Mouse (Mus musculus) gastrocnemius, postnatal 4 days (tissue): ENCODE data around the gene Hnrnpll. TPM values are rescaled to one million over a fixed set of nuclear protein-coding genes. Genes with fewer than 3 reads are reported as not detected.

ENCODE experiments used
- DNase-seq, 2 experiments: peaks; one replicate each; pipeline ENCODE4 v3.0.0; 2021 to 2022; ENCODE audit warnings: low spot score in 2 of 2, mixed read lengths in 2 of 2
- long read RNA-seq, 2 experiments: library from polyadenylated mRNA; stranded (forward); transcript quantifications; one replicate each; pipeline ENCODE4 v2.0.0; 2021
- total RNA-seq, 2 experiments: library from RNA; stranded (reverse); gene quantifications; 2 replicates each; pipeline ENCODE4 v1.2.3; 2021

Gene Hnrnpll
- 10 to 100 TPM; 34.4 to 38.8 TPM for total RNA-seq
- long read RNA-seq, experiment 1, transcript Hnrnpll-201 (13 exons, 3,116 nt): major isoform, 28 of 65 reads
- long read RNA-seq, experiment 1, transcript Hnrnpll-205 (13 exons, 3,009 nt): minor isoform, 27 of 65 reads
- long read RNA-seq, experiment 1, partial matches to known transcripts: 5 of 65 reads
- long read RNA-seq, experiment 1, other reads (novel, unspliced or antisense): 5 of 65 reads
- long read RNA-seq, experiment 2, full-length matches to known transcripts: 82 of 89 reads
- long read RNA-seq, experiment 2, partial matches to known transcripts: 4 of 89 reads
- long read RNA-seq, experiment 2, other reads (novel, unspliced or antisense): 3 of 89 reads

DNA sequence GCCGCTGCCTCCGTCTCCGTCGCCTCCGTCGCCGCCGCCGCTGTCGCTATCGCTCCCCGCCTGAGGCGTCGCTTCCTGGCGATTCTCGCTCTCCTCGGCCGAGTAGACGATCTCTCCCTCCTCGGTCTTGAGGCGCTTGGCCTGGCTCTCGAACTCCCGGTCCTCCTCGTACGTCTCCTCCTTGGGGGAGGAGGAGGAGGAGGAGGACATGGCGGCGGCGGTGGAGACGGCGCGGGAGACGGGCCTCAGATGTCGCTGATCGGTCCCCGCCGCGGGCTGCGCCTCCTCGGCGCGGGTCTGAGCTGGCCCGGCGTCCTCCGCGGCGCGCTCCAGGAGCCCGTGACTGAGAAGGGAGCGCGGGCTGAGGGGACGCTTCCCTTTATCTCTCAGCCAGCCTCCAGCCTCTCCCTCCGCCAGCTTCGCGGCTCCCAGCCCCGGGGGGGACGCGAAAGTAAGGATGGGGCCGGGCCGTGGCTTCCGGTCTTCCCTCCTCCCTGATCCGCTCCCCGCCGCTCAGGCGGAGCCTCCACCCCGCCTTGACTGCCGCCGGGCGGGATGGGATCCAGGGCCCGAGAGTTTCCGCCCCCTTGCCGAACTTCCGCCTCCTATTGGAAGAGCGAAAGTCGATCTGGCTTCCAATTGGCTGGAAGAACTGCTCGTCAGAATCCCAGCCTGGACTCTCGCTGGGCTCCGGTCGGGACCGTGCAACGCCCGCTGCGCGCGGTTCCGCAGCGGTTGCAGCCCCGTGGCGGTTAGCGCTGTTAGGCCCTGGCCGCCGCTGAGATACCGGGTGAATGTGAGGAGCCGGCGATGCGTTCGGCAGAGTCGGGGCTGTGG is at the start of gene Hnrnpll:
Gene Hnrnpll, minus strand, starts transcription at position 552 of the 837 bp plus-strand sequence.
- peak; percentile 91 to 96 for DNase-seq

GRCm38 (mm10) chr17:80105348-80105978 is 43.3 kb upstream of the Hnrnpll start:
- no peak for DNase-seq

GRCm38 (mm10) chr17:80099823-80100222 is 37.7 kb upstream of the Hnrnpll start:
- DNase-seq: no peak

- DNase-seq: no peak
Observed at GRCm38 (mm10) chr17:80097221-80097620, 35.1 kb upstream of the Hnrnpll start.

DNA sequence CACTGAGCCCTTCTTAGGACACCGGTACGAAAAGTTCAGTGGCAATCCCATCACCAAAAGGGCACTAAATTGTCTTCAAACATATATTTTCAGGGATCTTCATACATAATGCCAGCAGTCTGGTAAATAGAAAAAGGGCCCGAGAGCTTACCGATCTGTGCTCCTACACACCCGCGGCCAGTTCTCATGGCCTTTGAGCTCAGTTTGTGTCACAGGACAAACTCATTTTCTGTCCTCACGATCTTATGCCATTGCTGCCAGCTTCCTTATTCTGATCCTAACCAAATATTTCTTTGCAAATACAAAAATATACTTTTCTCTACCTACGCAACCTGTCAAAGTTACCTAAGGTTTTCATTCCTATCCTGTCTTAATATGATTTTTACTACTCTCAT is 34.6 kb upstream of the Hnrnpll start:
- no peak for DNase-seq

DNA sequence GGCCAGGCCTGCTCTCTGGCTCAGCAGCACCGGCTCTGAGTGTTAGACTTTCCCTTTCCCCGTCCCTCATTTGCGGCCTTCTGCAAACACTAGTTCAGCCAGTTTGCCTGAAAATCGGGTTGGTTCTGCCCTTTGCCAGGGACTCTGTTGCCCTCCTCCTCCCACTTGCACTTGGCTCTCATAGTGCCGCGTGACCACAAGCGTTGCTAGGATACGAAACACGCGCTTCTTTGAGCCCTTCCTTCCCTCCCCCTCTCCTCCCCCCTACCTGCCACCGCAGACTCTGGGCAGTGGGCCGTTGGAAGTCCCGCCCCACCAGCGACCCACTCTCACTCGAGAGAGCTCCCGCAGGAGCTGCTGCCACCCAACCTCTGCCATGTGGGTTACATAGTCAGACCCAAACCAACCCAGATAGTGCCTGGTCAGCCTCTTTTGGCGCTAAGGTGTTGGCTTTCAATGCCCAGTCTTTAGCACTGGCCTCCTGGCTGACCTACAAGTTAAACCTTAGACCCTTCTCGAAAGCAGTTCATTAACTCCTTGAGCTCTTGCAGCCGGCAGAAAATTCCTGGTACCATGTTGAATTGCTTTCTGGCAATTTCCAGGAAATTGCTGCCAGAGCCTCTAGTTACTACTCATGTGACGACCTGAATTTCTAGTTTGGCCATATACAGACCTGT is 34.0 kb upstream of the Hnrnpll start:
- DNase-seq: no peak

DNA sequence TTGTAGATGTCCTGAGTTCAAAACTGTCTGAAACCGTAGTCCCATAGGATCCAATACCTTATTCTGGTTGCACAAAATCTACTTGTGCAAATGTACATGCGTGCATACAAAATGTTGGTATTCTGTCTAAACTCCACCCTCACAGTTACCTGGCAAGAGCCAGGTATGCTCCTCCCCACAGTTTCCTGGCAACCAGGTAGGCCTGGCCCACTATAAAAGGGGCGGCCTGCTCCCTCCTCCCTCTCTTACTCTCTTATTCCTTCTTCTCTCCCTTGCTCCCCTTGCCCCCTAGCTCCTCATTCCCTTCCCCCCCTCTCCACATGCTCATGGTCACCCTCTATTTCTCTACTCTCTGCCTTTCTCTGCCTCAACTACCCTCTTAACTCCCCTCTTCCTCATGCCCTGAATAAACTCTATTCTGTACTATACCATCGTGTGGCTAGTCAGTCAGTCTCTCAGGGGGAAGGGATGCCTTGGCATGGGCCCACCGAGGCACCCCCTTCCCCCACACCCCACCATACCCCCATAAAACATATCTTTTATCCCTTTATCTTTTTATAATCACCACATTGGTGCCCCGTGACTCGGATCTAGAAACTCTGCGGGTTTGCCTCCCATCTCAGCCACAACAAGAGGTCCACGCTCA is 33.2 kb upstream of the Hnrnpll start:
- DNase-seq: no peak

DNA sequence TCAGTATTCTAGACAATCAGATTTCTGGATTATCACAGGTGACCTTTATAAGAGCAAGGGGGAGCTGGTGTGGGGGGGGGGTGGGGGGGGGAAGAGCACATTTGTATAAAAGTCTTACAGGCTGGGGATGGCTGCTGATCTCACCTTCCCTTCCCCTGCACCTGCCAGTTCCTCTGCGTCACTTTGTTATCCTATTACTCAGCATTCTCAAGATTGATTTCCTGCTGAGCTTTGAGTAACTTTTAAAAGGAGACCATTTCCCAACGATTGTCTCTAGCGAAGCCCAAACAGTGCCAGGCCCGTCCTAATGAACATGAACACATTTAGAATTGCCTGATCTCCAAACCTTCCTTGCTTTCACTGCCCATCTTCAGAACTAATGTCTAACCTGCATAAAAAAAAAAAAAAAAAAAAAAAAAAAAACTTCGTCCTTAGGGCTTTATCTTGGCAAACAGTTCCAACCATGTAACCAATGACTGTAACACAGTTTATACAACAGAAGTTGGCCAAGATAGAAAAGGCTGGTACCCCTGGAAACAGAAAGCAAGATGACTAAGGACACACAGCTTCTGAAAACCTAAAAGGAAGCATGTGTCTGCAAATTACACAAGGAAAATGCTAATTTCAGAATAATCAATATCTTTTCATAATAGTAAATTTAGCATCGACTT is 29.9 kb upstream of the Hnrnpll start:
- DNase-seq: no peak

GRCm38 (mm10) chr17:80090551-80090950 is 28.4 kb upstream of the Hnrnpll start:
- no peak for DNase-seq

DNA sequence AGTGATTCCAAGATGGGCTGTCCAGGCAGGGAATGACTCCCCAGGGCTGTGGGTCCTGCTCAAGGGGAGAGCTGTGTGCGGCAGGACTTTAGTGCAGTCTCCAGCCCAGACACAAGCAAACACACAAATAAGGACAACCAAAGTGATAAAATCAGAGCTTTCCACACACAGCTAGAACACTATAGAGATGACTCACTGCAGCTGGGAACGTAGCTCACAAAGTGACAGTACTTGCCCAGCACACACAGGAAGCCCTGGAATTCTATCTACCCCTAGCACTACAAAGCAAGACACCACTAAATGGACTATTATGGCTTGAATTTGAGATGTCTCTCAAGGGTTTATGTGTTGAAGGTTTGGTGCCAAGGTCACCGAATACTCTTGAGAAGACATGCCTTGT is 26.0 kb upstream of the Hnrnpll start:
- no peak for DNase-seq

- no peak for DNase-seq
Observed at GRCm38 (mm10) chr17:80086591-80086990, 24.5 kb upstream of the Hnrnpll start.

DNA sequence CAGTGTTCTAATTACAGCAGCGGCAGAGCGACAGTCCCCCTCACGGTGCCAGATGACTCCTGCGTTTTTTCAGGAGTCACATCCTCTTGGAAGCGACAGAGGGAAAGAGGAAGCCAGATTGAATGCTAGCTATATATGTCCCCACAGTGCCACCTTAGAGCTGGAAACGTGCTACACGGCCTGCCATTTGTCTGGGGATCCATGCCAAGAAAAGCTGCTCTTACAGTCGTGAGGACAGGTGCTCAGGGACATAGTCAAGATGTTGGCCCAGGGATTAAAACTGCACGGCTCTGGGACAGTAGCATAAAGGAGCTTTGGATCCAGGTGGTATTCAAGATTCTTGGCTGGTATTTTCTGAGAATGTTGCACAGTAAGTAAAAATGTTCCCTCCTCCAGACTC is 22.3 kb upstream of the Hnrnpll start:
- DNase-seq: no peak

GRCm38 (mm10) chr17:80083223-80083622 is 21.1 kb upstream of the Hnrnpll start:
- no peak for DNase-seq

GRCm38 (mm10) chr17:80078726-80079125 is 16.6 kb upstream of the Hnrnpll start:
- no peak for DNase-seq

- DNase-seq: no peak
Observed at GRCm38 (mm10) chr17:80067257-80067656, 5.1 kb upstream of the Hnrnpll start.

- DNase-seq: no peak
Observed at GRCm38 (mm10) chr17:80063840-80064495, 1.8 kb upstream of the Hnrnpll start.

GRCm38 (mm10) chr17:80063386-80063785 is 1.3 kb upstream of the Hnrnpll start:
- no peak for DNase-seq

DNA sequence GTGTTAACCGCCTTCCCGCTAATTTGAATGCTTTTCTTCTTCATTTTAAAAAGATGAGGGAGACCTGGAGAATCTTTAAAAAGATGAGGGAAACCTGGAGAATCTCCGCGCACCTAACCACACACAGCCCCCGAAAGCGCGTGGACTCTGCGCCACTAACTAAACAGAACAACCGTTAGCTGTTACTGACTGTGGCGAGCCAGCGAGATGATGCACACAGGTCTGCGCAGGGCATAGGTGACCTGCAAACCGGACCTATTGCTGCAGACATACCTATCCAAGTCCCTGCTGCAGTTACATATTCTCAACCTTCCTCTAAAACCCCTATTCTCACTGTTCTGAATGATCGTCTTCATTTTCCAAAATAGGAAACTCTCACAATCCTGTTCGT is 481 bp upstream of the Hnrnpll start:
- no peak for DNase-seq

GRCm38 (mm10) chr17:80060828-80061782 is 1.0 kb downstream of the Hnrnpll start:
- DNase-seq: peak; percentile 54 to 59
